Mouse (Mus musculus) frontal cortex, postnatal 25 days (tissue): ENCODE measurements at regions not wholly inside any gene's neighbourhood (a gene's known extent, or its start where the extent isn't known, plus 50 kb on each side); places are given as distances from the start of the nearest gene placed in this dataset.

ENCODE experiments used
- DNase-seq, 2 experiments: peaks; one replicate each; pipeline ENCODE4 v3.0.0; 2022; ENCODE audit warnings: low spot score in 2 of 2

- DNase-seq = no peak
Measured at GRCm38 (mm10) chr2:50003866-50004265, 62.4 kb upstream of the Lypd6 start.

- DNase-seq = no peak
Measured at GRCm38 (mm10) chr2:50004674-50005527, 61.3 kb upstream of the Lypd6 start.

GRCm38 (mm10) chr2:50008282-50008681 lies 57.9 kb upstream of the Lypd6 start:
- no peak for DNase-seq

GRCm38 (mm10) chr2:50010409-50010808 lies 55.8 kb upstream of the Lypd6 start:
- no peak for DNase-seq

- DNase-seq = no peak
Measured at GRCm38 (mm10) chr2:50012303-50012702, 53.9 kb upstream of the Lypd6 start.

- peak in 1 of 2 experiments; percentile 36 for DNase-seq
Measured at GRCm38 (mm10) chr2:50013248-50013647, 53.0 kb upstream of the Lypd6 start.

- no peak for DNase-seq
Measured at GRCm38 (mm10) chr2:50013882-50014281, 52.3 kb upstream of the Lypd6 start.

- no peak for DNase-seq
Measured at GRCm38 (mm10) chr2:50014683-50015082, 51.5 kb upstream of the Lypd6 start.
